Mouse (Mus musculus) heart, postnatal 4 days (tissue): Measurements from ENCODE around the gene Lrrc29. TPM values are rescaled to one million over a fixed set of nuclear protein-coding genes. Genes with fewer than 3 reads are reported as not detected.

Experiments used
- DNase-seq: peaks from one replicate; pipeline ENCODE4 v3.0.0; 2021
- total RNA-seq, 2 experiments: library from RNA; stranded (reverse); gene quantifications; 2 replicates each; pipeline ENCODE4 v1.2.3; 2021

Lrrc29 gene
- total RNA-seq, 2 experiments from 2014 or later, result 2.5 to 2.7 TPM

DNA sequence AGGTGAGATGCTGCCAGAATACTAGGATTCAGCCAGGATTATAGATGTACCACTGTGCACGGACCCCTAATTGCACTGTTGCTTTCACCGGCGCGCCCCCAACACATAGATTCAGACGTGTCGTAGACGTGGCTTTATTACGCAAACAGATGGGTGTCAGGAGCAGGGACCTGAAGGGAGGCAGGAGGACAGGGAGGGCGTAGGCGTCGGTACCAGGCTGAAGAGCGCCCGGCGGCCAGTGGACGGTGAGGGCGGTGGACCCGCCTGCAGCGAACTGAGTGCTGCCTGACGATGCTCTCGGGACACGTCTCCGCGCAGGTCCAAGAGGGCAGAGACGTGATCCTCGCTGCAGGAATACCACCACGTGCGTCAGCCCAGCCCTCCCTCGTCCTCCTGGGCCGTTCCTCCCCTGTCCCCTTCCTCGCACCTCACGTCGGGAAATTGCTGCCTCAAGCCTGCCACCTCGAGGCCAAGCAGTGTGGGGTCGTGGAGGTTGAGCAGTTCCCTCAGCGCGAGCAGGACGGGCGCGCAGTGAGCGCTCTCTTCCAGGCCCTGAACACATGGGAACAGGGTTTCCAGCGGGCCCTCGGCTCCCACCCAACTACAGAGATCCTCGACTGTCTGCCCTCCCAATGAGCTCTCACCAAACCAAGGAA, 36.1 kb downstream of the Lrrc29 start, which contains the start of gene 4931428F04Rik:
Gene 4931428F04Rik, minus strand, starts transcription at position 60 of the 656 bp plus-strand sequence.
- peak; percentile 62 for DNase-seq

DNA sequence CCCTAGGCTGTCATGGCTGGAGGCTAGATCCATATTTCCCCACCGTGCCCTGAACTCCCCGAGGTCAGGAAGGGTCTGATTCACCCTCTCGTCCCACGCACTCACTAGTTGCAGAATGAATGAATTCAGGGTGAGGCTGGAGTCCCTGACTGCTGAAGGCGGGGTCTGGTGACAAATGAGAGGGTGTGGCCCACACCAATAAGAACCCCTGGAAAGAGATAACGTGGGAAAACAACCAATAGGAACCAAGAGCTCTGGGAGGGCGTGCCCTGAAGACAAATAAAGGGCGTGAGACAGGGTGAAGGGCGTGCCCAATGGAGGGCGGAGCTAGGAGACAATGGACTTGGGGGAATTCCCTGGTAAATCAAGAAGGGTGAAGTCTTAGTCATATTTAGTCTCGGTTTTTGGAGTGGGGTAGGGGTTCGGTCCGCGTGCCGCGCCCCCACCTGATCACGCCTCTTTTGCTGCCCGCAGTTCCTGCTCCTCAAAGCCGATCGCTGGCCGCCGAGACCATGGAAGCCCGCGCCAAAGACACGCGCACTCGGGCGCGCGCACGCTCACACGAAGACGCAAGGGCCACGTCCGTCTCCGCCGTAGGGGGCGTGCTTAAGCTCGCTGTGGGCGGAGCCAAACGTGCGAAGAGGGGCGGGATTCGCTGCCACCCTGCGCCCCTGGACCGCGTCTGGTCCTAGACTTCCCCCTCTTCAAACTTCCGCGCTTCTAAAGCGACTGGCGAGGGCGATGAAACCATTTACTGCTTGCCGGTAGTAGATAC, 36.9 kb downstream of the Lrrc29 start:
- DNase-seq, result peak; percentile 94

DNA sequence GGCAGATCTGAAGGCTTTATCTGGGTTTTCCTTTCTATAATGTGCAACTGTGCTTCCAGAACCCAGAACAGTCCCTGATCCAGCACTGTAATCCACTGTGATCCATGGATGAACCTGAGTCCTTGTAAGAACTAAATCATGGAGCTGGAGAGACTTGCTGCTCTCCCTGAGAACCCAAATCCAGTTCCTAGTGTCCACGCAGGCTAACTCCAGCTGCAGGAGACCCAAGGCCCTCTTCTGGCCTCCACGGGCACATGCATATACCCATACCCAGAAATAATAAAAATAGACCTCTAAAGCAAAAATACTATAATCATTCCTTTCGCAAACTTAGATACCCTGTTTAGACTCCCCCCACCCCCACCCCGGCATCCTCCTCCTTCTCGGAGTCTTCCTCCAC, 37.8 kb downstream of the Lrrc29 start:
- DNase-seq, result no peak

DNA sequence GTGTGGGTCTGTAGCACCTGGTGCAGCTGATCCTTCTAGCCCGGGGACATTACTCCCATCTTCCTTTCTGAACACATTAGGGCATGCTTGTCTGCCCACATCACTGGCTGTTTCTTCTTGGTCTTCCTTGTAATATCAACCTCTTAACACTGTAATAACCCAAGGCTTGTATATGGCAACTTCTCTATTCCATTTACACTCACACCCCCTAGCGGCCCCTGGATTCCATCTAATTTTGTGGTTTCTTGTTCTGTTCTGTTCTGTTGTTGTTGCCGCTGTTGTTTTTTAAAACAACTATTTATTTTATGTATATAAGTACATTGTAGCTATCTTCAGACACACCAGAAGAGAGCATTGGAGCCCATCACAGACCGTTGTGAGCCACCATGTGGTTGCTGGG, 39.2 kb downstream of the Lrrc29 start:
- DNase-seq, result no peak

DNA sequence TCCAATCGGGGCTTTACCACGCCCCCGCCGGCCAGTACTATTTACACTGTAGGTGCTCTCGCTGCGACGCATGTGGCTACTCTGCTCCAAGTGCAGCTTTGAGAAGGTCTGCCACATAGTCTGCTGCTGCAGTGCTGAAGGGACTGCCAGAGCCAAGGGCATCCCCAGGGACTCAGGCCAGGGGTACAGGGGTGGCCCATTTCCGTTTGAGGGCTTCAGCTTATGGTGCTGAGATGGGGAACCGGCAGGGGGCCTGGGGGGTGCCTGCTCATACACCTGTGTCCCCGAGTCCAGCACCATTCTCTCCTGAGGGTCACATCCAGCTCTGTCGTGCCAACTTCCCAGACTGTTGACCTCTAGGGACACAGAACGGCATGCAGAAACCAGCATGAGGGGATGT, 40.6 kb downstream of the Lrrc29 start:
- DNase-seq, result no peak

DNA sequence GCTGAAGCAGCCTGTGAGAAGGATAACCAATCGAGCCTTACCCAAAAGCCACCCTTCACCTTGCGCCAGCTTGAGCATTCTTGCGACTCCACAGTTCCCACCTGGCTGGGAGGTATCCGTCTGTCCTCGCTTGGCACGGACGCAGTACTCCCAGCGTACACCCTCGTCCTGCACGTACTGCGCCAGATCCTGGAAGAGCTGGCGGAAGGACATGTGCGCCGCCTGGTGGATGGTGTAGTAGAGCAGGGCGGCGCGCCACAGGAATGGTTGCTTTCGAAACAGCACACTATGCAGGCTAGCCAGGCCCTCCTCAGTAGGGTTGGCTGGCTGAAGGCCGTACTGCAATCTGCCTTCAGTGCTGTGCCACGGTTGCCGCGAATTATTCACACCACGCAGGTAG, 43.0 kb downstream of the Lrrc29 start:
- DNase-seq, result peak; percentile 58

DNA sequence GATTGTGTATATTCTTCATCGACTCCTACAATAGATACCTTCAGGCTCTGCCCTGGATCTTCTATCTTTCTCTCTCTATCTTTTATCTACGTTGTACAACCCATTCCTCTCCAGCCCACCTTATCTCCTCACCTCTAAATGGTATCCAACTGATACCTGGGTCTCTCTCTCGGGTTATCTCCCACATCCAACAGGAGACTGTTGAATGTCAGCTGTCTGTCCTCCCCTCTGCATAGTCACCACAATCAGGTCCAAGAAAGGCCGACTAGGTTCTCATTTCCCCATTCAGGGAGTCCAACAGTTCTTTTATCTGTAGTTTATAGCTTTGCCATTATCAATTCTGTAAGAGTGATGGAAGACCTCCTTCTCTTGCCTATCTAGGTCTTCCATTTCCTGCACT, 43.8 kb downstream of the Lrrc29 start:
- DNase-seq, result no peak

DNA sequence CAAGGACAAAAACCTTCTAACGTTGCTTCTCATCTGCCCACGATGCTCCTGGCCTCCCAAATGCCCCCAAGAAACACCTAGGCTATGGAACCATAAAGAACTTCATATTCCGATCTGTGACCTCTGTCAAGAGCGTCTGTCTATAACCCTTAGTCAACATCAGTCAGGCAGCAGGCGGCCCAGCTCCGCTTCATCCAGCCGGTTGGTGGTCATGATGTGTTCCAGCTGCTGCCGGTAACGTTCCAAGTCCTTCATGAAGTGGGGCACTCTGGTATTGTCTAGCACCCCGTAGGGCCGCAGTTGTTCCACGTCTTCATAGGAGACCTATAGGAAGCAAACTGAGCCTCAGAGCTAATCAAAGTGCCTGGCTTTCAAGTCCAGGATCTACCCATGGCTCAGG, 44.3 kb downstream of the Lrrc29 start:
- no peak for DNase-seq

DNA sequence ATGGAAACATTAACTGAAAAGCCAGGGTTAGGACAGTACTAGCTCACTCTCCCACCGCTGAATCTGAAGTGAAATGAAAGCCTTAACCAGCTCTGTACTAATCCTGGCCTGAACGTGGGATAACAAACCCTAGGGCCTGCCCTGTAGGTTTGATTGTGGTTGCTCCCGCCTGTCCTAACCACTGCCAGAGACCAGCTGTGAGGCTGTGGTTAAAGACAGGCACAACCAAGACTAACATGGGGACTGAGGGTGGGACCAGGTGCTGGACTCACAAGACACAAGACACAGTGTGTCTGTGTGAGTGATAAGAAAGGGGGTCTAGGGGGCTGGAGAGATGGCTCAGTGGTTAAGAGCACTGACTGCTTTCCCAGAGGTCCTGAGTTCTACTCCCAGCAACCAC, 45.5 kb downstream of the Lrrc29 start:
- DNase-seq, result no peak

DNA sequence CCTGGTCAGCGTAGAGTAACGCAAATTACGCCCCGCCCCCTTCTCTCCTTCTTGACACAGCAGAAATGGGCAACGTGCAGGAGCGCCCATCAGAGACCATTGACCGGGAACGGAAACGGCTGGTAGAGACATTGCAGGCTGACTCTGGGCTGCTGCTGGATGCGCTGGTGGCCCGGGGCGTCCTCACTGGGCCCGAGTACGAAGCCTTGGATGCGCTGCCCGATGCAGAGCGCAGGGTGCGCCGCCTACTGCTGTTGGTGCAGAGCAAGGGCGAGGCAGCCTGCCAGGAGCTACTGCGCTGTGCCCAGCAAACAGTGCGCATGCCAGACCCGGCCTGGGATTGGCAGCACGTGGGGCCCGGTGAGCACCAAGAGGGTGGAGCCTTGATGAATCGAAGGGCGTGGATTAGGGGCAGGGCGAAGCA, 47.2 kb downstream of the Lrrc29 start:
- peak; percentile 88 for DNase-seq

DNA sequence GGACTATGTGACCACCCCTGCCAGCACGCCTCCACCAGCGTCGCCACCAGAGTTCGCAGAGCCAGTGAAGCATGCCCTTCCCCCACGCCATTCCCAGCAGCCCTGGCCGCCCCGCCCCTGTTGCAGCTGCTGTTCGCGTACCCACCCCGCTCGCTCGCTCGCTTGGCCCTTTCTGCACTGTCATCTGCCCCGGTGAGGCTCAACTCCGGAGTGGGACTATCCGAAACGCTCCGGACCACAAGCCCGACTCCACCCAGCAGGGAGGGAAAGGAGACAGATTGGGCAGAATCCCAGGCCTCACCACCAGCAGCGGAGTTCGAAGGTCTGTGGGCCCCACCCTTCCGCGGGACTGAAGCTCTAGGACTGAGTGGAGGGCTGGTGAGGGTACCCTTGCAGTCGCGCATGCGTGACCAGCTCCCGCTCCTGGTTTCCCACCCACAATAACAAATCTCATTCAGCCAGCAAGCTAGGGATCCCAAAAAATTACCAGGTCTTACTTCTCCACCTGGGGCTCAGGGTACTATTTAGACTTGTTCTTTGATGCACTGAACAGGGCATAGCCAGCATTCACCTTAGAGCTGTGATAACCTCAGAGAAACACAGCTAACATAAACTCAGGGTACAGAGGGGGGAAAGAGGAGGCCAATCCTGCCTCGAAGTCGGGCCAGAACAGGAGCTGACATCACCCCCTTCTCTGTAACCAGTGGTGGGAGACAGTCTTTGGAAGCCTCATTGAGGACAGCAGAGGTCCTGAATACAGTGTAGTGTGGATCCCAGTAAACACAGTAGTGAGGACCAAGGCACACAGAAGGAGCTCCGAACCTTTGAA, 49.6 kb downstream of the Lrrc29 start:
- DNase-seq, result peak; percentile 72

DNA sequence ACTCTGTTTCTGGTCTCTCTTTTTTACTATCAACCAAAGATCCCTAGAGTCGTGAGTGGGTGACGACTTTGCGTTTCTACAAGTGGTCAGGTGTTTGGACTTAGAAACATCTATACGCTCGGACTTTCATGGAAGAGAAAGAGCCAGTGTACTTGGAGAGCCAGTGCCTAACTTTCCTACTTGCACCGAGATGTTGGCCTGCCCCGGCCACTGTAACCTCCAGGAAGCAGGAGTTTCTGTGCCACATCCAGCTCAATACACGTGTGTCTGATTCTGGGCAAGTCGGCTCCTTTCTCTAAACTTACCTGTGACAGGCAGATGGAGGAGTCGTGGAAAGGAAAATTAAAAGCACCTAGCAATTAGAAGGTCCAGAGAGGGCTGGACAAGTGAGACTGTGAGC, 50.2 kb downstream of the Lrrc29 start, which contains the start of gene Nol3:
Gene Nol3, plus strand, starts transcription at position 301 of the 400 bp plus-strand sequence.
- no peak for DNase-seq

DNA sequence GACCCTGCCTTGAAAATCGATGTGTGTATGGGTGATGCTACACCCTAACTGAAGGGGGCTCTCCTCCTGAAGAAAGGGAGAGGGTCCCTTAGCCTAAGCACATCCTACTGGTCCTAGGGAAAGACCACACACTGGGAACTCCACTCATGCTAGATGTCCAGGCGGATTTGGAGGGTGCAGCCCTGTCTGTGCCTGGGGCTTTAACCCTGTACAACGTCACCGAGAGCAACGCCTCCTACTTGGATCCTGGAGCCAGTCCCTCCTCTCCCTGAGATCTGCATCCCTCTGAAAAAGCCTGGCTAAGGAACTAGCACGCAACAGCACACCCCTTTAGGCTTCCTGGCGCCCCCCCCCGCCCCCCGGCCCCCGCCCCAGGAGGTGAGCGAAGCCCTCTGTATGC, 50.7 kb downstream of the Lrrc29 start:
- no peak for DNase-seq

DNA sequence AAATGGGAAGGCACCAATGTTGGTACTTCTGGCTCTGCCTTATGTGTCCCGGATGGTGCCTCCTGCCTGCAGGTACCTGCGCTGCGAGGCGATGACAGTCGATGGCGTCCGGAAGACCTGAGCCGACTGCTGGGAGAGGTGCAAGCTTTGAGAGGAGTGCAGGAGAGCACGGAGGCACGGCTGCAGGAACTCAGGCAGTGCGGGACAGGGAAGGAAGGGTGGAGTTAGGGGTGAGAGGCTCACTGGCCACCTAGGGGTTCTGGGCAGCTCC, 55.2 kb downstream of the Lrrc29 start:
- DNase-seq, result no peak

DNA sequence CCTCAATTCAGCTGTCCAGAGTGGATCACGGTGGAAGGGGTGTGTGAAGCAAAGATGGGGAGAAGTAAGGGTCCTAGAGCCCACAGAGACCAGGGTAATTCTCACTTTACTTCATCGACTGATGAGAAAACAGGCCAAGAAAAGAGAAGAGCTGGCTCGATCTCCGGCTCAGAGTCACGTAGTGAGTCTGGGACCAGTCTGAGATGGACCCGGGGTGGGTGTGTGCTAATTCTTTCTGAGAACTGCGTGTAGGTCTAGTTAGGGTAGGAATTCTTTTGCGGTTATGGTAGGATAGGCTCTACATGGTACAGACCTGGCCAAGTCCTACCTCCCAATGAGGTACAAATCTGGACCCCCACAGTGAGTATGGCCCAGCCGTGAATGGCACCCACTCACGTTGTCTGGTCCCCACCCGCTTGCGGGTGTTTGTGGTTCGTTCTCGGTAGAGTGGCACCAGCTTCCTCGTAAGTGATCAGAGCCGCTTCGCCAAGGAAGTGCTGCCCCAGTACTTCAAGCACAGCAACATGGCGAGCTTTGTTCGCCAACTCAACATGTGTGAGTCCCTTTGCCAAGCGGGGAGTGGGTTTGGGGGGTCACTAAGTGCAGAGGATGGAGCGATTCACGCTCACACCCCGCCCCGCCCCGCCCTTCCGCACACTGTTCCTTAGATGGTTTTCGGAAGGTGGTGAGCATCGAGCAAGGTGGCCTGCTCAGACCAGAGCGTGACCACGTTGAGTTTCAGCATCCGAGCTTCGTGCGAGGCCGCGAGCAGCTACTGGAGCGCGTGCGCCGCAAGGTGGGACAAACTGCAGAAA, 55.8 kb downstream of the Lrrc29 start:
- DNase-seq, result no peak

DNA sequence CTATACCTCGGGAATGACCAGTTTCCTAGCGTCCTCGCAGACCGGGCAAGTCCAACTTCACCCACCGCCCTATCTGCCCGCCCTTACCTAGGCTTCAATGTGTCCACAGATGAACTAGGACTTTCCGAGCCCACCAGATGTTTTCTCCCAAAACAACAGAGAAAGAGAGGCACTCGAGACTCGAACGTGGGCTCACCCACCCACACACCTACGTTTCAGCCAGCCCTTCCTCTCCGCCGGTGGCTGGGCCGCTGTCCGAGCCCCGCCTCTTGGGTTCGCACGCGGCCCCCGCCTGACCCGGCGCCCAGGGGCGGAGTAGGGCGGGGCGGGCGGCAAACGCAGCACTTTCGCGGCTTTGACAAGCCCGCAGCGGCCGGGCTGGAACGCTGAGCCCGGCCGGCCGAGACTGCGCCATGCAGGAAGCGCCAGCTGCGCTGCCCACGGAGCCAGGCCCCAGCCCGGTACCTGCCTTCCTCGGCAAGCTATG, 56.6 kb downstream of the Lrrc29 start, which contains the start of gene Hsf4:
Gene Hsf4, plus strand, starts transcription at position 341 of the 487 bp plus-strand sequence.
- DNase-seq, result peak; percentile 72

DNA sequence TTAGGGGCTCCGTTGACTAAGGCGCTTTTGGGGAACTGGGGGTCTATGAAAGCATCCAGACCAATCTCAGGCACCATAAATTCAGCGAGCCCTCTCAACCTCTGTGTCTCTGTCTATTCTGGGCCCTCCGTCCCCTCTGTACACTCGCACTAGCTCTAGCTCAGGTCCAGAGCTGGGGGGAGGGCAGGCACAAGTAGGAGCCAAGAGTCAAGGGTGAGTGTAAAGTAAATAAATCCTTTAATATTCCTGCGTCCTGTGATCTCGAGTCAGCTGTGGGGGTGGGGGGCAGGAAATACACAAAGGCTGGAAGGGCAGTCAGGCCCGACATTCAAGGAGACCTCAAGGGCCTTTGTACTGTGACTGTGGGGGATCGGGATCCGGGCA, 57.0 kb downstream of the Lrrc29 start:
- no peak for DNase-seq

DNA sequence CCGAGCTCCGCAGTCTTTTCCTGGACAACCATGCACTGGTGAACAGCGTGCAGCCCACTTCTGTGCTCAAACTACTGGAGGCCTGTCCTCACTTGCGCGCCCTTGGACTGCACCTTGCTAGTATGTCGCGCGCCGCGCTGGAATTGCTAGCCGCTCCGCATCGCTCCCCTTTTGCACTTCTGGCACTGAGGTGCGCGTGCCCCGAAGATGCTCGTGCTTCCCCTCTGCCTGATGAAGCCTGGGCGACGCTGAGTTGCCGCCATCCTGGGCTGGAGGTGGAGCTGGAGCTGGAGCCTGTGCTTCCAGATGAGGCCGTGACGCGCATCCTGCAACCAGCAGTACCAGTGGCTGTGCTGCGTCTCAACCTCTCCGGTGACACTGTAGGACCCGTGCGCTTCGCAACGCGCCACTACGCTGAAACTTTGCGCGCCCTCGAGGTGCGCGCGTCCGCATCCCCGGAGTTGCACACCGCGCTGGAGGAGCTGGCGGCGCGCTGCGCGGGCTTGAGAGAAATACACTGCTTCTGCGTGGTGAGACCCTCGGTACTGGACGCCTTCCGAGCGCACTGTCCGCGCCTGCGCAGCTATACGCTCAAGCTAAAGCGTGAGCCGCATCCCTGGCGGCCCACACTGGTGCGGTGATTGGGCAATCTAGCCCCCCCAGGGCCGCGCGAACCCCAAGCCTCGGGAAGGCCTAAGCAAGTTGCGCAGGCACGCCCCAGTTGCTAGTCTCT, 57.6 kb downstream of the Lrrc29 start:
- peak; percentile 42 for DNase-seq

DNA sequence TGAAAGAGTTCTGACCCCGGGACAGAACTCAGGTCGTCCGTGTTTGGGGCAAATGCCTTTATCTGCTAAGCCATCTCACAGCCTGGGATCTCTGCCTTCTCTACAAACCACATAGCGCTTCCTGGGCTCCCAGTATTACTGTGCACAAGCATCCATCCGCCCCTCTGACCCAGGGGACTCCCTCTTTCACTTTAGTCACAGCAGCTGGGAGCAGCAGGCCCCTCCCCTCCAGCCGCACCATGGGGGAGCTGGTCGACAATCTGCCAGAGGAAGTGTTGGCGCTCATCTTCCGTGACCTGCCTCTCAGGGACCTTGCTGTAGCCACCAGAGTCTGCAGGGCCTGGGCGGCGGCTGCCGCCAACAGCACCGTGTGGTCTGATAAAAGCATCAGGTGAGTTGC, 59.3 kb downstream of the Lrrc29 start:
- no peak for DNase-seq

DNA sequence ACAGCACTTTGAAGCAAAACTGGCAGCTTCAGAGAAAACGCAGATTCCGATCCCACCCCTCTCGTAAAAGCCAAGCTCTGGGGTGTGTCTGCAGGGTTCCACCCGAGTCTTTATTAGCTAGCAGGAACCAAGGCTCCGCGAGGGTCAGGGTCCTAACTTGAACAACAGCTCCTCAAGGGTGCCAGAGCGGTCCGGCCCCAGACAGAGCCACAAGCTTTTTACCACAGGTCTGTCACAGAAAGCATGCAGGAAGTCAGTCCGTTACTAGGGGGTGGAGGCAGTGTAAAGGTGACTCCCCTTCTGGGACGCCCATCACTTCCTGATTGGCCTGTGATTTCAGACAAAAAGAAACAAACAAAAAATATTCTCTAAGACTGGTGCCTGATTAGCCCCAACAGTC, 61.0 kb downstream of the Lrrc29 start:
- no peak for DNase-seq
